Mouse (Mus musculus) adrenal gland, postnatal 25 days (tissue): ENCODE measurements around the gene Polr1b. TPM values are rescaled to one million over a fixed set of nuclear protein-coding genes. Genes with fewer than 3 reads are reported as not detected.

ENCODE experiments used
- DNase-seq: peaks from one replicate; pipeline ENCODE4 v3.0.0; 2021; ENCODE audit warnings: mixed read lengths
- long read RNA-seq: library from polyadenylated mRNA; stranded (forward); transcript quantifications from one replicate; pipeline ENCODE4 v2.0.0, GENCODE M21; 2021
- total RNA-seq: library from RNA; stranded (reverse); gene quantifications from 2 replicates; pipeline ENCODE4 v1.2.3, GENCODE M21; 2021

The Polr1b gene
- 21.6 and 23.5 TPM in 2 replicates for total RNA-seq
- long read RNA-seq, transcript Polr1b-202 (15 exons, 3,998 nt), result major isoform, 11 of 22 reads
- long read RNA-seq, partial matches to known transcripts, result 9 of 22 reads
- long read RNA-seq, other reads (novel, unspliced or antisense), result 2 of 22 reads

GRCm38 (mm10) chr2:129100784-129101310 is at the start of gene Polr1b:
Polr1b (plus strand) TSS chr2:129100995.
- DNase-seq, result peak; percentile 85

- no peak for DNase-seq
These were observed 48.3 kb upstream of the Polr1b start for GRCm38 (mm10) chr2:129052451-129052983.

- peak; percentile 42 for DNase-seq
These were observed 45.1 kb upstream of the Polr1b start for GRCm38 (mm10) chr2:129055741-129056140.

GRCm38 (mm10) chr2:129056597-129056996 is 44.2 kb upstream of the Polr1b start:
- no peak for DNase-seq

GRCm38 (mm10) chr2:129057256-129057655 is 43.5 kb upstream of the Polr1b start:
- no peak for DNase-seq

- DNase-seq, result no peak
These were observed 42.9 kb upstream of the Polr1b start for GRCm38 (mm10) chr2:129057920-129058361.

- DNase-seq, result no peak
These were observed 39.2 kb upstream of the Polr1b start for GRCm38 (mm10) chr2:129061456-129062059.

- DNase-seq, result peak; percentile 87
These were observed 35.1 kb upstream of the Polr1b start, which contains the start of gene Ttl for GRCm38 (mm10) chr2:129065437-129066282. Ttl (plus strand) TSS chr2:129065942.

- peak; percentile 61 for DNase-seq
These were observed 34.5 kb upstream of the Polr1b start for GRCm38 (mm10) chr2:129066326-129066725.

- DNase-seq, result no peak
These were observed 30.5 kb upstream of the Polr1b start for GRCm38 (mm10) chr2:129070296-129070695.

GRCm38 (mm10) chr2:129078313-129078712 is 22.5 kb upstream of the Polr1b start:
- DNase-seq, result no peak

- no peak for DNase-seq
These were observed 21.6 kb upstream of the Polr1b start for GRCm38 (mm10) chr2:129079194-129079593.

- DNase-seq, result no peak
These were observed 19.7 kb upstream of the Polr1b start for GRCm38 (mm10) chr2:129081097-129081496.

- no peak for DNase-seq
These were observed 17.3 kb upstream of the Polr1b start for GRCm38 (mm10) chr2:129083514-129083913.

- DNase-seq, result peak; percentile 39
These were observed 15.8 kb upstream of the Polr1b start for GRCm38 (mm10) chr2:129084959-129085358.

GRCm38 (mm10) chr2:129087520-129087919 is 13.3 kb upstream of the Polr1b start:
- DNase-seq, result no peak

GRCm38 (mm10) chr2:129090370-129090769 is 10.4 kb upstream of the Polr1b start:
- DNase-seq, result no peak

GRCm38 (mm10) chr2:129092810-129093209 is 8.0 kb upstream of the Polr1b start:
- DNase-seq, result no peak

GRCm38 (mm10) chr2:129093926-129094724 is 6.7 kb upstream of the Polr1b start:
- no peak for DNase-seq

- no peak for DNase-seq
These were observed 12.1 kb downstream of the Polr1b start for GRCm38 (mm10) chr2:129112924-129113323.

- no peak for DNase-seq
These were observed 15.0 kb downstream of the Polr1b start for GRCm38 (mm10) chr2:129115706-129116367.
